Mouse (Mus musculus) embryonic facial prominence, embryonic 11.5 days (tissue): Measurements from ENCODE around the gene Hist1h1d. TPM values are rescaled to one million over a fixed set of nuclear protein-coding genes. Genes with fewer than 3 reads are reported as not detected.

Source experiments
- ATAC-seq: fragments of 200-750 bp; cut with Nextera tagmentation; replicated peaks from 2 replicates; pipeline ENCODE4 v1.8.0; 2017; ENCODE audit warnings: low read depth; ENCODE audit not compliant: insufficient number of reproducible peaks, low FRiP score, low TSS enrichment
- DNase-seq: peaks from one replicate; pipeline ENCODE4 v3.0.0-alpha.2; 2015; ENCODE audit warnings: low spot score
- H3K27ac ChIP-seq: fragments of 300-500 bp; sonication (generic); replicated peaks from 2 replicates; pipeline ENCODE4 v1.5.1; 2014; ENCODE audit warnings: mild to moderate bottlenecking, low read depth, low read length, control low read depth
- H3K27me3 ChIP-seq: fragments of 300-500 bp; sonication (generic); 2 replicates; pipeline ENCODE4 v1.6.1; 2014; ENCODE audit warnings: mild to moderate bottlenecking, low read length, moderate library complexity, mixed read lengths; ENCODE audit not compliant: control insufficient read depth, insufficient read depth
- H3K36me3 ChIP-seq: fragments of 300-500 bp; sonication (generic); replicated peaks from 2 replicates; pipeline ENCODE4 v1.6.1; 2014; ENCODE audit warnings: low read depth, mild to moderate bottlenecking, low read length, moderate library complexity, mixed read lengths; ENCODE audit not compliant: control insufficient read depth, insufficient read depth
- H3K4me1 ChIP-seq: fragments of 300-500 bp; sonication (generic); 2 replicates; pipeline ENCODE4 v1.6.1; 2014; ENCODE audit warnings: low read length, mixed read lengths; ENCODE audit not compliant: control insufficient read depth, insufficient read depth
- H3K4me2 ChIP-seq: fragments of 300-500 bp; sonication (generic); 2 replicates; pipeline ENCODE4 v1.6.1; 2014; ENCODE audit warnings: low read depth, mild to moderate bottlenecking, control low read depth, low read length, moderate library complexity
- H3K4me3 ChIP-seq: fragments of 300-500 bp; sonication (generic); 2 replicates; pipeline ENCODE4 v1.5.1; 2014; ENCODE audit warnings: low read depth, low read length, control low read depth
- H3K9ac ChIP-seq: fragments of 300-500 bp; sonication (generic); replicated peaks from 2 replicates; pipeline ENCODE4 v1.6.1; 2014; ENCODE audit warnings: mild to moderate bottlenecking, control low read depth, low read length
- H3K9me3 ChIP-seq: fragments of 300-500 bp; sonication (generic); replicated peaks from 2 replicates; pipeline ENCODE4 v1.6.1; 2016; ENCODE audit warnings: mild to moderate bottlenecking, low read length, inconsistent platforms, mixed read lengths; ENCODE audit not compliant: control insufficient read depth
- WGBS: fragments of 180-500 bp; shearing (Covaris S2); extraction: QIAGEN DNeasy Blood & Tissue Kit; methylation state at CpG from one replicate; pipeline ENCODE4 v1.1.7; 2014; 5-methylcytosine and 5-hydroxymethylcytosine counted together
- microRNA-seq: library from miRNA; unstranded; fragments of <30 nt; microRNA quantifications from one replicate; pipeline ENCODE4, GENCODE M21; 2016; ENCODE audit warnings: borderline number of aligned reads
- polyA plus RNA-seq: library from polyadenylated mRNA; unstranded; fragments of >200 nt; fragmentation: Nextera tagmentation; extraction: Ambion mirVana; gene quantifications from 2 replicates; pipeline ENCODE4 v1.2.1, GENCODE M21; 2014

The Hist1h1d gene
- polyA plus RNA-seq, 1 experiment from 2014 or later: 0.53 TPM

DNA sequence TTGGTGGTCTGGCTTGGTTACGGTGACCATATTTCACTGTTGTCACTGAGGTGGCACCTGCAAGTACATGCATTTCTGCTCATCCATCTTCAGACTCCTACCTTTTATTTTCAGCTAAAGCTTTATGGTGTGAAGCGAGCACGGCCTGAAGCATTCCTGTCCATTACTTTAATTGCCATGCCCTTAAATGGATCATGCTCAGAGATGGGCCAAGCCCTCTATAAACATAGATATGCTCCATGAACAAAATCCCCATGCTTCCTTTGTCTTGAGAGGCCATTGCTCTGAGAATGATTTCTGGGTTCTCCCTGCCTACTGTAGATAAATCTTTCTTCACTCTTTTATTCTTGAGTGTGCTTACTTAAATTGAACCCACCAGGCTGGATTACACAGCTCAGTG lies 51.4 kb downstream of the Hist1h1d start:
- Histone ChIP-seq H3K27me3 (no peaks in the 10 kb centered on the region), H3K9me3 (no peaks in the 10 kb centered on the region), H3K36me3 (no peaks in the 10 kb centered on the region), H3K27ac (no peak overlapping the region), H3K4me3 (no peak overlapping the region), H3K9ac (no peak overlapping the region), H3K4me2 (no peak overlapping the region), H3K4me1 (no peaks in the 10 kb centered on the region)
- 89% methylated on average over 3 of the region's 3 CpGs for WGBS
- DNase-seq: no peak
- ATAC-seq: no peak

DNA sequence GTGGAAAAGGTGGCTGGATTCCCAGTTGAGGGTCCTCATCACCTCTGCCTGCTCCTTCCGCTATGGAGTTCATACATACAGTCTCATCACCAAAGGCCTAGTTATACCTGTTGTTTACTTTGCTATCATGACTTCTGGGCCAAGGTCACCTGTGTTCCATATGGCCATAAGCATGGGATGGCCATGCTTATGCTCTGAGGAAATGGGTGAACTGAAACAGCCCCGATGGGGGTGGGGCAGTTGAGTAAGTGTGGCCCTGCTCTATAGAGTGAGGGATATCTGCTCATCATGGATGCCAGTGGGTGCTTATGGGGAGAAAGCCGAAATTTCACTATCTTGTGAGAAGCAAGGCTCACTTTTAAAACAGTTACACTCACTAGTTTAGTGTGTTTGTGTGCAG lies 52.0 kb downstream of the Hist1h1d start:
- WGBS: 90% methylated on average over 3 of the region's 3 CpGs
- H3K4me3 ChIP-seq: no peak overlapping the region
- no peaks in the 10 kb centered on the region for H3K4me1 ChIP-seq
- no peak for DNase-seq
- no peak for ATAC-seq
- no peak overlapping the region for H3K4me2 ChIP-seq
- no peak overlapping the region for H3K27ac ChIP-seq
- no peaks in the 10 kb centered on the region for H3K27me3 ChIP-seq
- H3K9me3 ChIP-seq: no peaks in the 10 kb centered on the region
- no peak overlapping the region for H3K9ac ChIP-seq
- no peaks in the 10 kb centered on the region for H3K36me3 ChIP-seq

DNA sequence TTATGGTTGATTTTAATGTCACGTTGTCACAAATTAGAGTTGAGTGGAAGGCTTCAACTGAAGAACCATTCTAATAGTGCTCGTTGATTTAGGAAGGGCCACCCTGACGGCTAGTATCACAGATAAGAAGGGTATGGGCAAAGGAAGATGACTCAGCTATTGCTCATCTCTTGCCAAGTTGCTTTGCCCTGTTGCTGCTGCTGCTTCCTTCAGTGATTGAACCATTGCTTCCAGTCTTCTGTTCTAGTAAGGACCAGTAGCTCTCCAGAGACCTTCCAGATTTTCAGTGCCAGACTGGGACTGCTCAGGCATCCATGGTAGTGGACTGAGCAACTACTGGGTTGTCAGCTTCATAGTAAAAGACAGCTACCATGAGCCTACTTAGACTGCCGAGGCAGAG lies 56.1 kb downstream of the Hist1h1d start:
- Histone ChIP-seq H3K9me3 (no peaks in the 10 kb centered on the region), H3K4me1 (no peaks in the 10 kb centered on the region), H3K27ac (no peak overlapping the region), H3K4me2 (no peak overlapping the region), H3K9ac (no peak overlapping the region), H3K36me3 (no peaks in the 10 kb centered on the region), H3K4me3 (no peak overlapping the region), H3K27me3 (no peaks in the 10 kb centered on the region)
- no peak for DNase-seq
- ATAC-seq: no peak
- WGBS: 92% methylated on average over 4 of the region's 4 CpGs

DNA sequence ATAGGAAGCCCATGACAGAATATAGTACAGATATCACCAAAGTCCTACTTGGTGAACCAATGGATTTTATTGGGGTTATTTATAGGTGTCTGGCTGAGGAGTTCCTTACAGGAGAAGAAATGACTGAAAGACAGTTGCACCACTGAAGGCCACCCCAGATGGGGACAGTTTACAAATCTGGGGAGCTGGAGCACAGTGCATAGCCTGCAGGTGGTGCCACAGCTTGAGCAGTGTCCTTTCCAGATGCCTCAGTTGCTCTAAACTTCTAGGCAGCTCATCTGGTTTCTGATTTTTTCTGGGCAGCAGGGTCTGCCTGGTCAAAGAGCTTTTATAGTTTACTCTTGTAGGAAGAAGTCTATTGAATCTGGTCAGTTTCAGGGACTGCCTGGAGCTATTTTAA lies 56.8 kb downstream of the Hist1h1d start:
- no peaks in the 10 kb centered on the region for H3K36me3 ChIP-seq
- no peaks in the 10 kb centered on the region for H3K4me1 ChIP-seq
- H3K4me2 ChIP-seq: no peak overlapping the region
- H3K27me3 ChIP-seq: no peaks in the 10 kb centered on the region
- no peak for ATAC-seq
- H3K9ac ChIP-seq: no peak overlapping the region
- no peak overlapping the region for H3K27ac ChIP-seq
- H3K9me3 ChIP-seq: no peaks in the 10 kb centered on the region
- DNase-seq: no peak
- no peak overlapping the region for H3K4me3 ChIP-seq

Small RNAs within 50 kb of the gene (microRNA-seq; reads per million reads assigned to microRNA genes)
- not detected for gene Gm44297
- not detected for gene Gm44359
- not detected for gene Gm44394
- 1.9 reads per million for gene n-TStga1

Other genes starting within 250 kb of the Hist1h1d start
- 72.4 and 76.2 TPM in 2 replicates for gene Zfp322a, start 184.1 kb upstream of the Hist1h1d start, polyA plus RNA-seq
- gene Abt1, start 129.4 kb upstream of the Hist1h1d start, polyA plus RNA-seq: 15.0 and 16.2 TPM in 2 replicates
- 0.24 and 0.35 TPM in 2 replicates for gene Btn1a1, start 87.4 kb upstream of the Hist1h1d start, polyA plus RNA-seq
- gene Btn2a2, start 64.4 kb upstream of the Hist1h1d start, polyA plus RNA-seq: 1.1 and 1.4 TPM in 2 replicates
- 3.5 and 5.0 TPM in 2 replicates for gene Hist1h4h, start 22.2 kb upstream of the Hist1h1d start, polyA plus RNA-seq
- gene Hist1h2af, start 19.4 kb upstream of the Hist1h1d start, polyA plus RNA-seq: 7.8 and 7.9 TPM in 2 replicates
- gene Hist1h3g, start 17.8 kb upstream of the Hist1h1d start, polyA plus RNA-seq: 6.1 and 7.8 TPM in 2 replicates
- gene Hist1h2bh, start 9.9 kb upstream of the Hist1h1d start, polyA plus RNA-seq: 0.67 and 1.3 TPM in 2 replicates
- gene Hist1h3f, start 9.2 kb upstream of the Hist1h1d start, polyA plus RNA-seq: 1.2 and 1.5 TPM in 2 replicates
- 1.3 TPM in 1 of 2 replicates, not detected in the other for gene Hist1h4f, start 1.6 kb upstream of the Hist1h1d start, polyA plus RNA-seq
- 9.0 and 12.1 TPM in 2 replicates for gene Hist1h3e, start 9.1 kb downstream of the Hist1h1d start, polyA plus RNA-seq
- 78.4 and 99.4 TPM in 2 replicates for gene Hist1h2ae, start 18.0 kb downstream of the Hist1h1d start, polyA plus RNA-seq
- 8.4 and 8.6 TPM in 2 replicates for gene Hist1h2bg, start 18.1 kb downstream of the Hist1h1d start, polyA plus RNA-seq
- gene Hist1h2bf, start 20.9 kb downstream of the Hist1h1d start, polyA plus RNA-seq: 4.1 and 4.9 TPM in 2 replicates
- gene Hist1h2ad, start 21.1 kb downstream of the Hist1h1d start, polyA plus RNA-seq: 2.1 and 3.8 TPM in 2 replicates
- 10.2 and 11.3 TPM in 2 replicates for gene Hist1h3d, start 22.5 kb downstream of the Hist1h1d start, polyA plus RNA-seq
- 115 and 122 TPM in 2 replicates for gene Hist1h4d, start 28.3 kb downstream of the Hist1h1d start, polyA plus RNA-seq
- gene Hist1h2be, start 67.9 kb downstream of the Hist1h1d start, polyA plus RNA-seq: 2.1 and 3.1 TPM in 2 replicates
- 23.0 and 24.4 TPM in 2 replicates for gene Hist1h1e, start 69.3 kb downstream of the Hist1h1d start, polyA plus RNA-seq
- 1.4 and 2.2 TPM in 2 replicates for gene Hist1h2ac, start 130.7 kb downstream of the Hist1h1d start, polyA plus RNA-seq
- 25.1 and 27.3 TPM in 2 replicates for gene Hist1h2bc, start 130.9 kb downstream of the Hist1h1d start, polyA plus RNA-seq
- not detected in 2 replicates for gene Hist1h1t, start 142.6 kb downstream of the Hist1h1d start, polyA plus RNA-seq
- gene Hist1h4c, start 145.2 kb downstream of the Hist1h1d start, polyA plus RNA-seq: 6.1 TPM in 2 replicates
- 4.3 and 4.6 TPM in 2 replicates for gene Hfe, start 157.6 kb downstream of the Hist1h1d start, polyA plus RNA-seq
- gene Hist1h1c, start 185.5 kb downstream of the Hist1h1d start, polyA plus RNA-seq: 18.8 and 19.7 TPM in 2 replicates
- 15.5 and 18.1 TPM in 2 replicates for gene Hist1h3c, start 192.3 kb downstream of the Hist1h1d start, polyA plus RNA-seq
- gene Hist1h2bb, start 193.5 kb downstream of the Hist1h1d start, polyA plus RNA-seq: 2.6 and 2.9 TPM in 2 replicates
- 48.1 and 54.7 TPM in 2 replicates for gene Hist1h2ab, start 197.9 kb downstream of the Hist1h1d start, polyA plus RNA-seq
- gene Hist1h3b, start 199.0 kb downstream of the Hist1h1d start, polyA plus RNA-seq: 8.3 and 10.5 TPM in 2 replicates
- 7.4 and 10.1 TPM in 2 replicates for gene Hist1h4b, start 203.8 kb downstream of the Hist1h1d start, polyA plus RNA-seq
- gene Hist1h4a, start 208.0 kb downstream of the Hist1h1d start, polyA plus RNA-seq: not detected in 2 replicates
- gene Hist1h3a, start 209.1 kb downstream of the Hist1h1d start, polyA plus RNA-seq: 4.0 and 4.3 TPM in 2 replicates
- gene Hist1h1a, start 210.4 kb downstream of the Hist1h1d start, polyA plus RNA-seq: 4.5 and 5.0 TPM in 2 replicates
- 0.18 TPM in 1 of 2 replicates, not detected in the other for gene Trim38, start 216.7 kb downstream of the Hist1h1d start, polyA plus RNA-seq